Mouse (Mus musculus): Measurements from ENCODE around the gene Tmem210.

DNA sequence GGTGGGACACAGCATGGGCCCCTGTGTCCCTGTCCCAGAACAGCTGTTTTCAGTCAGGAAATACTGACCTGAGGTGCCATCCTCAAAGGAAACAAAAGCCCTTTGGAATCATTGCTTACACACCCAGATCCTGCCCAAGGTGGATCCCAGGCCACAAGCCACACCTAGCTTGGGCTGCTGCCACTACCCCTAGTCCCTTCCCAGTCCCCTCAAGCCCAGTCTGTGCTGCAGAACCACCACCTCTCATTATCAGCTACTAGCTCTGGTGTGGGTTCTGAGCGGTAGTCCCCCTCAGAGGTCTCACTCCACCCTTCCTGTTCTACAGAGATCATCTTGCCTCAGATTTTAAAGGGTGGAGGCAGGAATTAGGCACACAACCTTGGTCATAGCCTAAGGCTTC lies 1.6 kb upstream of the Tmem210 start:
- TF ChIP-seq HCFC1 (IDR thresholded peaks at IDR 0.05; ENCODE audit: borderline replicate concordance, insufficient read depth, low read length) (no peak), MAFK (IDR thresholded peaks at IDR 0.05; ENCODE audit: insufficient read depth, low read depth, low read length) (no peak), ZNF384 (IDR thresholded peaks at IDR 0.05; ENCODE audit: low read depth, low read length) (no peak), ZC3H11A (IDR thresholded peaks at IDR 0.05; ENCODE audit: borderline replicate concordance, low read depth, low read length) (no peak), CHD2 (IDR thresholded peaks at IDR 0.05; ENCODE audit: low read depth, low read length) (no peak)
